Mouse (Mus musculus): ENCODE measurements around the gene Taf3. TPM values are rescaled to one million over a fixed set of nuclear protein-coding genes. Genes with fewer than 3 reads are reported as not detected.

Taf3 gene
- total and polyA plus RNA-seq, 3 experiments = 3.1 to 13.4 (median 6.0) TPM

DNA sequence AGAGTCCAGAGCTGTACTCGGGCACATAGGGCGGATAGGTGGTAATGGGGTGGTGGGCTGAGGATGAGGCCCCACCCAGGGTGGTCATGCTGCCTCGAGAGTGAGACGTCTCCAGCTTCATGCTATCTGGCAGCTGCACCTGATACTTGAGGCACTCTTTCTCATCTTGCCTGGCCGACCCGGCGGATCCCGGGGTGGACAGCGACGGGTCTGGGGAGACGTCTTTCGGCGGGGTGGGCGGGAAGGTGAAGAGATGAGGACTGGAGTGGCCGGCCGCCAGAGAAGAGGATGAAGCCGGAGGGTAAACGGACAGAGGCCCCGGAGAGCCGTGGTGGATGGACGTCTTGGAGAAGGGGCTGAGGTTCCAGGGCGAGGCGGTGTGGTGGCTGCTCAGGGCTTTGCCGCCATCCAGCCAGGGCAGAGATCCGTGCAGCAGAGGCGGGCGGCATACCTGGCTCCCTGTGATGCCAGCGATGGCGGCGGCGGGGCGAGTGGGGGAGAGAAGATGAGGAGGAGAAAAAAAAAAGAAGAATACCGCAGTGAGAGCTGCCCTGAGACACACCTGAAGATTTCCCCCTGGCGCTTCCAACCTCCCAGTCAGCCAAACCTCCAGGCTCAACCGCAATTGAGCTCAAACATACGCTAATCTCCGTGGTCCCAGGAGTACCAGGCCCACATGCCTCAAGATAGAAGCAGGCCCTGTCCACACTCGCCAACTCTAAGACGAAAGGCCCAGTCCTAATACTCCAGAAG lies 173.8 kb downstream of the Taf3 start:
- Histone ChIP-seq H3K9ac (ENCODE audit: insufficient read depth, low read depth) (no peak overlapping the region), H3K4me1 (ENCODE audit: control insufficient read depth in 1 of 2, insufficient read depth in 2 of 2) (peaks cover 4 to 35% of the 10 kb centered on the region in 2 experiments; a peak in 3 of 4 replicates), H3K4me3 (replicated peaks in 1 of 3; ENCODE audit: low read depth in 2 of 3, low read length in 2 of 3, poor library complexity in 1 of 3) (no peak overlapping the region), H3K9me3 (replicated peaks; ENCODE audit: low read length) (peaks cover 3% of the 10 kb centered on the region), H3K27me3 (replicated peaks) (no peaks in the 10 kb centered on the region), H3K27ac (ENCODE audit: insufficient read depth, low read depth) (no peak overlapping the region), H3K79me2 (replicated peaks; ENCODE audit: control insufficient read depth, extremely low read depth, insufficient read depth, poor library complexity, severe bottlenecking) (no peaks in the 10 kb centered on the region), H3K36me3 (replicated peaks in 1 of 2; ENCODE audit: control insufficient read depth in 1 of 2, insufficient read depth in 1 of 2, low read length in 1 of 2) (peaks cover 0 to 3% of the 10 kb centered on the region in 2 experiments), H3K4me2 (ENCODE audit: insufficient read depth, low read depth, poor library complexity, severe bottlenecking) (no peak overlapping the region)
- DNase-seq (ENCODE audit: extremely low read depth) = no peak
- in situ Hi-C loops (cut with MboI; ENCODE audit: low pct_ligation_motif_present, low pct_unique_long_range_greater_than_20kb, low sequenced_read_pairs) (loop anchor here (25.0 kb wide), 1 partner anchor 412 kb away; no protein-coding TSS in a partner anchor), dilution Hi-C loops (cut with MboI; ENCODE audit: extremely low pct_ligation_motif_present, extremely low pct_unique_long_range_greater_than_20kb, low sequenced_read_pairs) (no loop called here)
- TF ChIP-seq RCOR1 (conservative IDR thresholded peaks at IDR 0.05; ENCODE audit: low read depth, low read length) = no peak
- TF ChIP-seq HCFC1 (IDR thresholded peaks at IDR 0.05; ENCODE audit: low read depth, low read length) = no peak
- TF ChIP-seq TBP (conservative IDR thresholded peaks at IDR 0.05; ENCODE audit: low read depth, low read length) = no peak
- TF ChIP-seq MEF2A (IDR thresholded peaks at IDR 0.05; ENCODE audit: borderline replicate concordance, low read depth, low read length) = no peak
- TF ChIP-seq RAD21 (IDR thresholded peaks at IDR 0.05; ENCODE audit: low read depth, low read length) = no peak

DNA sequence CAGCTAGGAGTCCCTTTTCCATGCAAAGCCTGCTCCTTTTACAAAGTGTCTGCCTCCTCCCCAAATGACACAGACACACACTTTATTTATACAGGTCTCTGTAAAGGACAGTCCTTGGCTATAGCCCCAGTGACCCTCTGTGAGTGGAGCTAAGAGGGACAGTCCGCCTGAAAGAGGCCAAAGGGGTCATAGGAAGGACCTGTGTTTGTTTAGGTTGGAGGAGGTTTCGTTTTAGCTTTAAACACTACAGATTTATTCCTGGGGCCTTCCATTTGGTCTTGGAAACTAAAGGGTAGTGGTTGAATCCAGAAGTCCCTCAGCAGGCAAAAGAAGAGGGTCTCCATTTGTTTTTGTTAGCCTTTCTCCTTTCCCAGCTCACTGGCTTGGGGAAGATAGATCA lies 174.6 kb downstream of the Taf3 start:
- Histone ChIP-seq H3K27me3 (replicated peaks) (no peaks in the 10 kb centered on the region), H3K4me2 (ENCODE audit: insufficient read depth, low read depth, poor library complexity, severe bottlenecking) (no peak overlapping the region), H3K9ac (ENCODE audit: insufficient read depth, low read depth) (no peak overlapping the region), H3K4me1 (ENCODE audit: control insufficient read depth in 1 of 2, insufficient read depth in 2 of 2) (peaks cover 5 to 37% of the 10 kb centered on the region in 2 experiments; a peak in 3 of 4 replicates), H3K4me3 (replicated peaks in 1 of 3; ENCODE audit: low read depth in 2 of 3, low read length in 2 of 3, poor library complexity in 1 of 3) (no peak overlapping the region), H3K36me3 (replicated peaks in 1 of 2; ENCODE audit: control insufficient read depth in 1 of 2, insufficient read depth in 1 of 2, low read length in 1 of 2) (peaks cover 0 to 3% of the 10 kb centered on the region in 2 experiments), H3K9me3 (replicated peaks; ENCODE audit: low read length) (peaks cover 3% of the 10 kb centered on the region), H3K27ac (ENCODE audit: insufficient read depth, low read depth) (no peak overlapping the region), H3K79me2 (replicated peaks; ENCODE audit: control insufficient read depth, extremely low read depth, insufficient read depth, poor library complexity, severe bottlenecking) (no peaks in the 10 kb centered on the region)
- in situ Hi-C loops (cut with MboI; ENCODE audit: low pct_ligation_motif_present, low pct_unique_long_range_greater_than_20kb, low sequenced_read_pairs) = no loop called here
- dilution Hi-C loops (cut with MboI; ENCODE audit: extremely low pct_ligation_motif_present, extremely low pct_unique_long_range_greater_than_20kb, low sequenced_read_pairs) = no loop called here
- no peak for TF ChIP-seq UBTF (IDR thresholded peaks at IDR 0.05; ENCODE audit: low read depth, low read length)
- no peak for TF ChIP-seq NELFE (IDR thresholded peaks at IDR 0.05; ENCODE audit: low read depth, low read length)
- TF ChIP-seq MAFK (IDR thresholded peaks at IDR 0.05; ENCODE audit: insufficient replicate concordance, low read length) = no peak
- TF ChIP-seq JUN (IDR thresholded peaks at IDR 0.05; ENCODE audit: insufficient read depth, low read depth, low read length) = no peak
- TF ChIP-seq TBP (conservative IDR thresholded peaks at IDR 0.05; ENCODE audit: low read depth, low read length) = no peak
- TF ChIP-seq MEF2A (IDR thresholded peaks at IDR 0.05; ENCODE audit: borderline replicate concordance, low read depth, low read length) = no peak
- no peak for TF ChIP-seq CHD1 (IDR thresholded peaks at IDR 0.05; ENCODE audit: low read depth, low read length)
- TF ChIP-seq NRF1 (IDR thresholded peaks at IDR 0.05; ENCODE audit: low read depth, low read length) = no peak
- TF ChIP-seq CTCF (conservative IDR thresholded peaks at IDR 0.05 in 1 of 2, IDR thresholded peaks at IDR 0.05 in 1 of 2; ENCODE audit: low read depth in 2 of 2, low read length in 2 of 2) = no peak
- TF ChIP-seq ZMIZ1 (IDR thresholded peaks at IDR 0.05; ENCODE audit: low read depth, low read length) = no peak
- TF ChIP-seq MYC (IDR thresholded peaks at IDR 0.05; ENCODE audit: low read depth, low read length) = no peak
- TF ChIP-seq TCF12 (IDR thresholded peaks at IDR 0.05; ENCODE audit: low read depth, low read length) = no peak
- no peak for TF ChIP-seq BHLHE40 (IDR thresholded peaks at IDR 0.05; ENCODE audit: low read depth, low read length)
- TF ChIP-seq POLR2A (IDR thresholded peaks at IDR 0.05; ENCODE audit: low read depth, low read length) = no peak
- no peak for TF ChIP-seq RCOR1 (conservative IDR thresholded peaks at IDR 0.05; ENCODE audit: low read depth, low read length)
- TF ChIP-seq E2F4 (IDR thresholded peaks at IDR 0.05; ENCODE audit: insufficient replicate concordance, low read depth, low read length) = no peak
- DNase-seq (ENCODE audit: extremely low read depth) = no peak
